Mouse (Mus musculus) heart, embryonic 14.5 days (tissue): ENCODE results near the gene Slc41a3. TPM values are rescaled to one million over a fixed set of nuclear protein-coding genes. Genes with fewer than 3 reads are reported as not detected.
A peak's percentile ranks its signal among the peaks of the same experiment; 100 is the strongest.

Source experiments
- ATAC-seq: fragments of 200-750 bp; cut with Nextera tagmentation; 2 replicates; pipeline ENCODE4 v1.8.0; 2017; ENCODE audit warnings: low read depth, moderate TSS enrichment; ENCODE audit not compliant: insufficient number of reproducible peaks, insufficient read depth, low FRiP score
- H3K27ac ChIP-seq, 2 experiments: fragments of 200-500 bp in 1 of 2; fragments of 300-500 bp in 1 of 2; sonication (generic) in 1 of 2; replicated peaks in 1 of 2; 2 replicates each; pipeline ENCODE4 v1.5.1; 2012 to 2014; ENCODE audit warnings: low read depth in 2 of 2, low read length in 2 of 2, control low read depth in 1 of 2, mild to moderate bottlenecking in 1 of 2, mixed read lengths in 1 of 2; ENCODE audit not compliant: control insufficient read depth in 1 of 2, insufficient read depth in 1 of 2
- H3K27me3 ChIP-seq: fragments of 300-500 bp; sonication (generic); 2 replicates; pipeline ENCODE4 v1.6.1; 2014; ENCODE audit warnings: mild to moderate bottlenecking, low read length, control low read depth; ENCODE audit not compliant: control insufficient read depth, insufficient read depth
- H3K36me3 ChIP-seq: fragments of 300-500 bp; sonication (generic); 2 replicates; pipeline ENCODE4 v1.6.1; 2014; ENCODE audit warnings: mild to moderate bottlenecking, control low read depth, low read length, mixed read lengths; ENCODE audit not compliant: control insufficient read depth, insufficient read depth
- H3K4me1 ChIP-seq, 2 experiments: fragments of 200-500 bp in 1 of 2; fragments of 300-500 bp in 1 of 2; sonication (generic) in 1 of 2; 2 replicates each; pipeline ENCODE4 v1.6.1; 2012 to 2014; ENCODE audit warnings: low read length in 2 of 2, control low read depth in 1 of 2, mixed read lengths in 1 of 2; ENCODE audit not compliant: control insufficient read depth in 2 of 2, insufficient read depth in 2 of 2
- H3K4me2 ChIP-seq: fragments of 300-500 bp; sonication (generic); 2 replicates; pipeline ENCODE4 v1.6.1; 2014; ENCODE audit warnings: mild to moderate bottlenecking, low read length
- H3K4me3 ChIP-seq, 2 experiments: fragments of 200-500 bp in 1 of 2; fragments of 300-500 bp in 1 of 2; sonication (generic) in 1 of 2; 2 replicates each; pipeline ENCODE4 v1.5.1; 2012 to 2014; ENCODE audit warnings: low read length in 2 of 2, mild to moderate bottlenecking in 2 of 2, control low read depth in 1 of 2, low read depth in 1 of 2, moderate library complexity in 1 of 2; ENCODE audit not compliant: control insufficient read depth in 1 of 2, insufficient read depth in 1 of 2
- H3K9ac ChIP-seq: fragments of 300-500 bp; sonication (generic); 2 replicates; pipeline ENCODE4 v1.6.1; 2014; ENCODE audit warnings: mild to moderate bottlenecking, low read length
- H3K9me3 ChIP-seq: fragments of 300-500 bp; sonication (generic); 2 replicates; pipeline ENCODE4 v1.6.1; 2016; ENCODE audit warnings: low read length, control low read depth; ENCODE audit not compliant: control insufficient read depth
- WGBS: fragments of 180-500 bp; shearing (Covaris S2); extraction: QIAGEN DNeasy Blood & Tissue Kit; methylation state at CpG from one replicate; pipeline ENCODE4 v1.1.7; 2014; 5-methylcytosine and 5-hydroxymethylcytosine counted together
- polyA plus RNA-seq: library from polyadenylated mRNA; unstranded; fragments of >200 nt; fragmentation: Nextera tagmentation; extraction: Ambion mirVana; gene quantifications from 2 replicates; pipeline ENCODE4 v1.2.1, GENCODE M21; 2014

Gene Slc41a3
- 12.8 and 14.8 TPM in 2 replicates for polyA plus RNA-seq

DNA sequence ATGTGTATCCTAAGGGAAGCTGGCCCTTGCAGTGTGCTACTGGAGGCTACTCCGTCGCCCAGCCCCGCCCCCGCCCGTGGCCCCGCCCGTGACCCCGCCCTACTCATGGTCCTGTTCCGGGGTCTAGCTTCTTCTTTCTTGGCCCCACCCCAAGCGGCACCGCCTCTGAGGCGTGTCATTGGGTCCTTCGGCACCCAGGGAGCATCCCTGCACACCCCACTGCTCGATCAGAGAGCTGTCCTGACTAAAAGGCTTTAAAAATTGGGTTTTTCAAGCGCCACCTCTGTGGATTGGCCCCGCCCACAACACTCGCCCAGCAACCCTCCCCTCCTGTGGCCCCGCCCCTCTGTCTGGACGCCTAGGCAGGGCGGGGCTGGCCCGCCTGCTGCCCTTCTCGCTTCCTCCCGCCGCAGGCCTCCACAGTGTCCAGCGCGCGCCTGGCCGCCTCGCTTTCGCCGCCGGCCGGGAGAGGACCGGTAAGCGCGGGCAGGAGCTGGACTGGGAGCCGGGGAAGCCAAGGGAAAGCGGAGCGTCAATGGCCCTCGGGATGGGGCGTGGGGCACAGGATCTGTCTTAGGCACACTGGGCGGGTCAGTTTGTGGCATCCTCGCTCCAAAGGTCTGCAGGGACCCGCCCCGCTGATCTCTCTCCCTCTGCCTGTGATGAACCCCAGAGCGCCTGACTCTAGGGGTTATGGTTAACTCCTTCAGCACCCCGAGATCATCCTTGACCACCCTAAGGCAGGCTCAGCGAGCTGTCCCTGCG lies at the start of gene Slc41a3:
Slc41a3 (plus strand) TSS at position 193 of the 765 bp plus-strand sequence.
- Histone ChIP-seq H3K27me3 (no peaks in the 10 kb centered on the region), H3K9ac (peak within 1 kb of the TSS; percentile 76), H3K36me3 (no peaks in the 10 kb centered on the region), H3K4me1 (peaks cover 14 to 49% of the 10 kb centered on the region in 2 experiments), H3K27ac (peak within 1 kb of the TSS in 1 of 2 experiments; percentile 62; a peak in 2 of 4 replicates), H3K9me3 (no peaks in the 10 kb centered on the region), H3K4me3 (peak within 1 kb of the TSS; percentile 56 to 72), H3K4me2 (peak within 1 kb of the TSS; percentile 91)
- WGBS: 1% methylated on average over 49 of the region's 49 CpGs
- ATAC-seq: peak; percentile 92

DNA sequence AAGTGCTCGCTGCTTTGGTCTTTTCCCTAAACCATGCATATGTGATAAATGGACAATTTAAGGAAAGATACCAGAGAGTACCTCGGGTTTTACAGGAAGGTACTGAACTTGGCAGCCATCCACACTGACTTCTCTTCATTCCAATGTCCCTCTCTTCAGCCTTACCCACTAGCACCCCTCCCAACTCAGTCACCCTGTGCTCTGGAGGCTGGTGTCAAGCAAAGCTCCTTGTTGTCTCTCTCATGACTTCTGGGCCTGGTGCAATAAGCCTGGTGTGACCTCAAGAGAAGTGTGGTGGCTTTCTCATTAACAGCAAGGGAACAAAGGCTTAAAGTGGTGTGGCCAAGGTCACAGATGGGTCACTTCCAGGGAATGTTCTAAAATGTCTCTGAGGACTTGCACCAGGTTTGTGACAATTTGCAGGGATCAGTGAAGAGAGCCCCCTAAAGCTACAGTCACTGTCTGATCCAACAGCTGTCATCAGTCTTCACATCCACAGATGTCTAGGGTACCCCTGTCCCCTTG lies 47.9 kb upstream of the Slc41a3 start:
- H3K4me2 ChIP-seq: peak overlapping the region; percentile 13; the same call in 1 of the 2 replicates
- H3K36me3 ChIP-seq: no peaks in the 10 kb centered on the region
- 0 out of 2 replicates have a peak overlapping the region, but pooled peaks have one; percentile 12 for H3K9ac ChIP-seq
- H3K27ac ChIP-seq: peak overlapping the region in 1 of 2 experiments; percentile 41; a peak in 1 of 4 replicates
- WGBS: 0% methylated on average over 2 of the region's 2 CpGs
- no peak overlapping the region for H3K4me3 ChIP-seq
- no peaks in the 10 kb centered on the region for H3K9me3 ChIP-seq
- ATAC-seq: no peak; the same call in 1 of the 2 replicates
- peaks cover 6 to 11% of the 10 kb centered on the region in 2 experiments for H3K4me1 ChIP-seq
- H3K27me3 ChIP-seq: no peaks in the 10 kb centered on the region

DNA sequence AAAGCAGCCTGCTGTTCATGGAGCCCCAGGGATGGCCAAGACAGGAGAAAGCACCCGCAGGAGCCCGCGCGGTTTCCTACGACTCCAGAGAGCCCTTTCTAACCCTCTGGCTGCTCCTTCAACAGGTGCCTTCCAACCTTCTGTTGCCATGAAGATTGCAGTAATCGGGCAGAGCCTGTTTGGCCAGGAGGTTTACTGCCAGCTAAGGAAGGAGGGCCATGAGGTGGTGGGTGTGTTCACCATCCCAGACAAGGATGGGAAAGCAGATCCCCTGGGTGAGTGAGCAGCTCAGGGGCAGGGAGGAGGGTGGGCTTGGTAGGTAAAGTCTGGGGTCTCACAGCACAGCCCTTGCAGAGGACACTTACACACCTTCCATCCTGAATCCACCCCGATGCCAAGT lies 47.4 kb upstream of the Slc41a3 start:
- H3K9me3 ChIP-seq: no peaks in the 10 kb centered on the region
- no peaks in the 10 kb centered on the region for H3K36me3 ChIP-seq
- no peaks in the 10 kb centered on the region for H3K27me3 ChIP-seq
- 86% methylated on average over 7 of the region's 7 CpGs for WGBS
- no peak overlapping the region for H3K4me3 ChIP-seq
- H3K4me1 ChIP-seq: peaks cover 6 to 11% of the 10 kb centered on the region in 2 experiments
- H3K9ac ChIP-seq: no peak overlapping the region
- no peak for ATAC-seq
- no peak overlapping the region for H3K4me2 ChIP-seq
- no peak overlapping the region for H3K27ac ChIP-seq

DNA sequence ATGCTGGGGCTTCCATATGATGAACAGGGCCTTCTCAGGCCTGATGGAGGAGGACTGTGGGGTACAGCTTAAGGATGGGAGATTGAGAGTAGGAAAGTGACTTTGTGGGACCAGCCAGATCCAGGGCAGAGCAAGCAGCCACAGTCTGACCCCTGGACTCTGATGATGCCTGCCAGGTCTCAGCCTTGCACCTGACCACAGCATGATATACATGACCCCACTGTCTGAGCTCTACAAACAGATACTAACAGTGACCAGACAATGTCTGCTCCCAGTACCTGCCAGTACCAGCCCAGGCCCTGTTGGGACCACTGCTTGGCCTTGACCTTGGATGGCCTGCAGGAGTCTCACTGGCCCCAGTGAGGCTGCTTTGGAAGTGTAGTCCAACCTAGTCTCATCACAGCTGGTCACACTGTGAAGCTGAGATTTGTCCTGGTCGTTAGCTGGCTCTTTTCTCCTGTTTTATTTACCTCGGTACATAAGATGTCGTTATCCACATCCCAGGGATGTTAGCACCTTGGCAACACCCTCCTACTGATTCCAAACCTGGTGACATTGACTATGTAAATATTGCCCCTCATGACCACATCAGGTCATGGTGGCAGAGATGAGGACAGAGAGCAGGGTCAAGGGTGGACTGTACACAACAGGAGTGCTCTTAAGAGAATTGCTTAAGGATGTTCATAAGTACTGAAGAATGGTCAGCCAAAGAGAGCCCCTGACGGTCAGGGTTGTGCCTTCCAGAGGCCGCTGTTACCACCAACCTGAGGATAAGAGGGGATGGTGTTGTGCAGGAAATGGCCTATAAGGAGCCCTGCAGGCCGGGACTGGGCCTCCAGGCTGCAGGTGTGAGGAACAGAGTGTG lies 46.5 kb upstream of the Slc41a3 start:
- H3K4me2 ChIP-seq: no peak overlapping the region
- no peaks in the 10 kb centered on the region for H3K9me3 ChIP-seq
- H3K36me3 ChIP-seq: no peaks in the 10 kb centered on the region
- H3K4me1 ChIP-seq: peaks cover 6 to 11% of the 10 kb centered on the region in 2 experiments
- WGBS: 81% methylated on average over 6 of the region's 6 CpGs
- H3K9ac ChIP-seq: no peak overlapping the region
- H3K27ac ChIP-seq: no peak overlapping the region
- no peak for ATAC-seq
- no peak overlapping the region for H3K4me3 ChIP-seq
- H3K27me3 ChIP-seq: no peaks in the 10 kb centered on the region

DNA sequence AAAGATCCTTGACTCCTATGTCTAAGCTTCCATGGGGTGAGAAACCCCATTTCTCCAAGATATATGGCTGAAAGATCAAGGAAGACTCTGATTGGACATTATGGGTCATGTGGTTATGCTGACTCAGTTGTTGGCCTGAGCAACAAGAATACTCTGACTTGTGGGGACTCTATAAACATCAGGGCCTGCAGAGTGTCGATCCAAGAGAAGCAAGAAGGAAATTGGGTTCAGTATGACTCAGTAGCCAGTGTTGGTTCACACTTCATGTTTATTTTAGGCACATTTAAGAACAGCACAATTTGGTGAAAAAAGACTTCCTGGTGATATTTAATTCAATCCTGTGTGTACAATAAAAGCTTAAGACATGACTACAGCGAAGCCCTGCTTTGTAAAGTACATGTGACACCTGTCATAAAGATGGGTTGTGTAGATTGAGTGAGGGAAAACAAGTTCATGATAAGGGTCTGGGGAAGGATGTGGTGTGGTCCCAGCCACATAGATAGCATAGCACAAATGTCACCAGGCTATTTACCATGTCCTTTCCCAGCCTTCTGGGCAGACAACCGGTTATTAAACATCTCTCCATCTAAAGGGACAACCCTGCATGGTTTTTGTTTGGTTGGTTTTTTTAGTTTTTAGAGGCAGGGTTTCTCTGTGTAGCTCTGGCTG lies 44.0 kb upstream of the Slc41a3 start:
- Histone ChIP-seq H3K4me1 (peaks cover 21 to 27% of the 10 kb centered on the region in 2 experiments), H3K4me3 (no peak overlapping the region), H3K27me3 (no peaks in the 10 kb centered on the region), H3K36me3 (no peaks in the 10 kb centered on the region), H3K9me3 (no peaks in the 10 kb centered on the region), H3K9ac (no peak overlapping the region), H3K4me2 (no peak overlapping the region), H3K27ac (no peak overlapping the region)
- WGBS: 72% methylated on average over 3 of the region's 3 CpGs
- ATAC-seq: no peak

DNA sequence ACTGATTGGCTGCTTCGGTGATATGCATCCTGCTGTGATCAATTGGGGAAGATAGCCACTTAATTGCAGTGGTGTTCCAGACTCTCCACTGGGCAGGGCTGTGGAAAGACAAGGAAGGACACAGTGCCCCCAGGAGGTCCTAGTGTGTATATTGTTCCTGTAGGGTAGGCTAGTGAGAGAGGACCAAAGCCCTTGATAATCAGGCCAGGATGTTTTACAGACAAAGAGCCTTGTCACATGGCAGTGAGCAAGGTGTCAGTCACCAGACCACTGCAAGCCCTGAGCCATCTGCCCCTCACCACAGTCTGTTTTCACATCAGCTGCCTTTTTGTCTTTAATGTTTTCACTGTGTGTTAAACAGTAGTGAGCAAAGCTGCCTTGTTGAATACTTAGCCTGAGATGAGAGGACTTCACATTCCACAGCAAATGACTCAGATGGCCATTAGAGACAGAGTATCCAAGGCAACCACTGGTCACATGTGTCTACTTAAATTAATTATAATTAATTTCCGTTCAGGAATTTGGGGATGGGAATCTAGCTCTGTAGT lies 43.2 kb upstream of the Slc41a3 start:
- Histone ChIP-seq H3K9me3 (no peaks in the 10 kb centered on the region), H3K27ac (no peak overlapping the region), H3K4me1 (peaks cover 22 to 27% of the 10 kb centered on the region in 2 experiments), H3K9ac (no peak overlapping the region), H3K4me3 (no peak overlapping the region), H3K36me3 (no peaks in the 10 kb centered on the region), H3K27me3 (no peaks in the 10 kb centered on the region), H3K4me2 (no peak overlapping the region)
- WGBS: 31% methylated on average over 2 of the region's 2 CpGs
- ATAC-seq: no peak

DNA sequence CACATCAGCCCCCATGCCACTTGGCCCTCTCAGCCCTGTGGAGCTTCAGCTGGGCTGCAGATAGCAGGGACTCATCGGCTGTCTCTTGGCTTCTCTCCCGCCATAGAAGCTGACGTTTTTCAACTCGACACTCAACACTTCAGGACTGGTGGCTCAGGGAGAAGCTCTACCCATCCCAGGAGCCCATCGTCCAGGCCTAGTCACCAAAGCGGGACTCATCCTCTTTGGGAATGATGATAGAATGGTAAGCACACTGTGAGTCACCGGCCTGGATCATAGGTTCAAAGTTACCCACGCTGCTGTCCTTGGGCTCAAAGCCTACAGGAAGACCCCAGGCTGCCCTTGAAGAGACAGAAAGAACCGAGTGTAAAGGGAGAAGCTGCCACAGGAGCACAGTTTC lies 40.3 kb upstream of the Slc41a3 start:
- no peaks in the 10 kb centered on the region for H3K9me3 ChIP-seq
- no peaks in the 10 kb centered on the region for H3K27me3 ChIP-seq
- no peak overlapping the region for H3K9ac ChIP-seq
- no peak overlapping the region for H3K4me3 ChIP-seq
- H3K4me1 ChIP-seq: peaks cover 18 to 20% of the 10 kb centered on the region in 2 experiments
- 44% methylated on average over 9 of the region's 9 CpGs for WGBS
- no peak overlapping the region for H3K4me2 ChIP-seq
- H3K27ac ChIP-seq: no peak overlapping the region
- no peaks in the 10 kb centered on the region for H3K36me3 ChIP-seq
- ATAC-seq: no peak
